In genomic region chr13:49322169-49322568, GRCm38 (mm10) we compare ENCODE assay signal across 16 mouse cellular contexts. TPM values are rescaled to one million over a fixed set of nuclear protein-coding genes. Genes with fewer than 3 reads are reported as not detected.
A peak's percentile ranks its signal among the peaks of the same experiment; 100 is the strongest.
DNase-seq lines count a peak whose midpoint lies in the region; ATAC-seq and TF ChIP-seq lines count a peak whose summit lies in the region.
"Had no signal": no experiment of that assay in that cellular context is flagged by ENCODE, and none has a peak within 500 bp of the region (broad histone marks: within the 10 kb centered on the region; RNA-seq: fewer than 3 reads in every experiment).

No protein-coding gene starts in this region.

- ATAC-seq in megakaryocyte, adult 5-6 weeks (ENCODE audit: poor library complexity, severe bottlenecking), result no peak
- ATAC-seq in neural tube, embryonic 15.5 days (ENCODE audit: low FRiP score), result no peak
- ATAC-seq: forebrain, embryonic 14.5 days; midbrain, embryonic 13.5 days had no signal

- H3K4me1 ChIP-seq in heart, adult 2 months (ENCODE audit: control insufficient read depth, insufficient read depth, low read length), result peaks cover 4% of the 10 kb centered on the region
- peaks cover 99% of the 10 kb centered on the region for H3K4me1 ChIP-seq in megakaryocyte, embryonic 14.5 days
- peaks cover 34% of the 10 kb centered on the region for H3K4me1 ChIP-seq in neural tube, embryonic 15.5 days

- no peak overlapping the region for H3K27ac ChIP-seq in heart, adult 2 months
- H3K27ac ChIP-seq in neural tube, embryonic 15.5 days (replicated peaks), result no peak overlapping the region
- H3K27ac ChIP-seq: midbrain, embryonic 13.5 days had no signal

- TF ChIP-seq CTCF in heart, adult 2 months (IDR thresholded peaks at IDR 0.05), result 0 out of 2 replicates have a peak, but pooled peaks have one; percentile 1

- TF ChIP-seq POLR2A in heart, adult 2 months (IDR thresholded peaks at IDR 0.05; ENCODE audit: insufficient read depth, low read depth, low read length), result no peak

- intact Hi-C loops in heart, adult 2 months (cut with DNase I), result no loop called here
- intact Hi-C loops in heart, postnatal 10 days (cut with DNase I), result no loop called here

- no peak for TF ChIP-seq EP300 in heart, adult 2 months (IDR thresholded peaks at IDR 0.05; ENCODE audit: insufficient read depth, low read depth, low read length)

- WGBS in heart, adult 2 months, result 53% methylated on average over 5 of the region's 5 CpGs
- 69% methylated on average over 5 of the region's 5 CpGs for WGBS in neural tube, embryonic 15.5 days

- no peak overlapping the region for H3K4me3 ChIP-seq in heart, adult 2 months
- H3K4me3 ChIP-seq in megakaryocyte, embryonic 14.5 days (replicated peaks), result peak overlapping the region; percentile 83
- no peak overlapping the region for H3K4me3 ChIP-seq in neural tube, embryonic 15.5 days (replicated peaks)
- H3K4me3 ChIP-seq: midbrain, embryonic 13.5 days had no signal

- H3K9ac ChIP-seq in heart, adult 2 months (ENCODE audit: low read depth, low read length), result no peak overlapping the region
- 0 out of 2 replicates have a peak overlapping the region, but pooled peaks have one; percentile 14 for H3K9ac ChIP-seq in neural tube, embryonic 15.5 days (replicated peaks)
- H3K9ac ChIP-seq: lung, embryonic 14.5 days; midbrain, embryonic 13.5 days had no signal

- H3K36me3 ChIP-seq in heart, adult 2 months (ENCODE audit: control insufficient read depth, insufficient read depth, low read length), result no peaks in the 10 kb centered on the region
- peaks cover 6% of the 10 kb centered on the region for H3K36me3 ChIP-seq in megakaryocyte, embryonic 14.5 days (replicated peaks; ENCODE audit: low read length)
- no peaks in the 10 kb centered on the region for H3K36me3 ChIP-seq in neural tube, embryonic 15.5 days
- H3K36me3 ChIP-seq: midbrain, embryonic 13.5 days had no signal

- H3K4me2 ChIP-seq in neural tube, embryonic 15.5 days, result no peak overlapping the region
- H3K4me2 ChIP-seq: heart, embryonic 11.5 days; lung, embryonic 14.5 days; midbrain, embryonic 13.5 days had no signal

- DNase-seq in heart, adult 2 months, result no peak
- no peak for DNase-seq in heart, postnatal 10 days
- peak; percentile 62 for DNase-seq in brain, adult 2 months (ENCODE audit: low read depth, low spot score)
- DNase-seq in cerebellum, adult 9-11 months, result no peak
- no peak for DNase-seq in ovary, adult 18-20 months (ENCODE audit: low spot score)
- DNase-seq: cerebellum, postnatal 36 days; gastrocnemius, postnatal 10 days; liver; lung, embryonic 14.5 days had no signal

- no peaks in the 10 kb centered on the region for H3K9me3 ChIP-seq in megakaryocyte, embryonic 14.5 days
- H3K9me3 ChIP-seq in neural tube, embryonic 15.5 days (replicated peaks), result no peaks in the 10 kb centered on the region
- H3K9me3 ChIP-seq: midbrain, embryonic 13.5 days had no signal

- H3K27me3 ChIP-seq in heart, adult 2 months (ENCODE audit: control insufficient read depth, insufficient read depth, low read length), result no peaks in the 10 kb centered on the region
- no peaks in the 10 kb centered on the region for H3K27me3 ChIP-seq in megakaryocyte, embryonic 14.5 days (replicated peaks)
- H3K27me3 ChIP-seq in neural tube, embryonic 15.5 days (replicated peaks), result peaks cover 12% of the 10 kb centered on the region; the same call in 1 of the 2 replicates
- H3K27me3 ChIP-seq: CH12.LX had no signal

- H3K79me2 ChIP-seq in heart, adult 2 months (replicated peaks; ENCODE audit: control insufficient read depth, insufficient read depth, low read length), result no peaks in the 10 kb centered on the region

RNA-seq across cellular contexts. Expression of gene Fgd3, which starts 2.1 kb away (rescaled TPM):
- 1 to 10 TPM in 1 of 2 experiments, under 1 TPM in 1; 0.96 to 1.0 TPM for total RNA-seq in heart, adult 2 months (2021)
- 0.96 and 0.97 TPM in 2 replicates for polyA plus RNA-seq in heart, adult 2 months (2012; rRNA removed)
- under 1 TPM; 0.50 to 0.57 TPM for total RNA-seq in heart, postnatal 10 days (2021)
- polyA plus RNA-seq in megakaryocyte, embryonic 14.5 days (2012; ENCODE audit: insufficient read depth, low replicate concordance), result 9.1 and 10.4 TPM in 2 replicates
- total RNA-seq in megakaryocyte, adult 5-6 weeks (2015), result 10.7 and 12.2 TPM in 2 replicates
- total RNA-seq in megakaryocyte, adult 5-6 weeks (2017), result 26.1 and 30.9 TPM in 2 replicates
- 2.1 and 2.2 TPM in 2 replicates for polyA plus RNA-seq in neural tube, embryonic 15.5 days (2015; fragmentation: Nextera tagmentation; extraction: Ambion mirVana)

RNA-seq across cellular contexts. Expression of gene Bicd2, which starts 19.2 kb away (rescaled TPM):
- total RNA-seq in heart, adult 2 months (2021), result 10 to 100 TPM; 72.4 to 77.6 TPM
- polyA plus RNA-seq in heart, adult 2 months (2012; rRNA removed), result 44.5 and 64.2 TPM in 2 replicates
- total RNA-seq in heart, postnatal 10 days (2021), result 10 to 100 TPM; 74.6 to 83.6 TPM
- polyA plus RNA-seq in megakaryocyte, embryonic 14.5 days (2012; ENCODE audit: insufficient read depth, low replicate concordance), result 21.2 and 22.5 TPM in 2 replicates
- 14.9 and 15.3 TPM in 2 replicates for total RNA-seq in megakaryocyte, adult 5-6 weeks (2015)
- 24.7 and 27.7 TPM in 2 replicates for total RNA-seq in megakaryocyte, adult 5-6 weeks (2017)
- 28.3 and 30.3 TPM in 2 replicates for polyA plus RNA-seq in neural tube, embryonic 15.5 days (2015; fragmentation: Nextera tagmentation; extraction: Ambion mirVana)

Comparison
In these comparisons a context has a peak if more than half of its experiments do, and no peak if none do; other contexts are left out.
1. RNA of gene Fgd3, which starts 2.1 kb away (total RNA-seq): 10.7 to 30.9 TPM in megakaryocyte, adult 5-6 weeks; 0.96 to 1.0 TPM in heart, adult 2 months and 0.50 to 0.57 TPM in heart, postnatal 10 days; every median in the first group is over 4 times any median in the second.